Mouse (Mus musculus) myocyte (in vitro differentiated cells): ENCODE data around the gene Rhbdd1. TPM values are rescaled to one million over a fixed set of nuclear protein-coding genes. Genes with fewer than 3 reads are reported as not detected.

Experiments
- H3K27me3 ChIP-seq: one replicate; pipeline ENCODE4 v1.6.1; 2011; ENCODE audit not compliant: control insufficient read depth, insufficient read depth, insufficient read length
- H3K36me3 ChIP-seq: one replicate; pipeline ENCODE4 v1.6.1; 2011; ENCODE audit not compliant: control insufficient read depth, insufficient read depth
- H3K4me2 ChIP-seq: one replicate; pipeline ENCODE4 v1.6.1; 2011; ENCODE audit warnings: low read depth, control low read depth
- H3K4me3 ChIP-seq: one replicate; pipeline ENCODE4 v1.5.1; 2011; ENCODE audit warnings: mild to moderate bottlenecking, control low read depth, moderate library complexity
- H3K79me2 ChIP-seq: one replicate; pipeline ENCODE4 v1.6.1; 2011; ENCODE audit not compliant: control insufficient read depth, insufficient read depth
- H3ac ChIP-seq: one replicate; pipeline ENCODE4 v1.6.1; 2011; ENCODE audit not compliant: control insufficient read depth, insufficient read length
- CEBPB ChIP-seq: IDR thresholded peaks from 2 replicates; pipeline ENCODE4 v1.6.1; 2011; ENCODE audit warnings: mild to moderate bottlenecking, moderate library complexity; ENCODE audit not compliant: poor library complexity, insufficient read depth, severe bottlenecking
- E2F4 ChIP-seq: IDR thresholded peaks from one replicate; pipeline ENCODE4 v1.6.1; 2011; ENCODE audit warnings: mild to moderate bottlenecking, control low read depth, moderate library complexity; ENCODE audit not compliant: insufficient read depth
- MAX ChIP-seq: IDR thresholded peaks from one replicate; pipeline ENCODE4 v1.6.1; 2011; ENCODE audit warnings: low read depth, mild to moderate bottlenecking, control low read depth
- MYOD1 ChIP-seq, 3 experiments: IDR thresholded peaks; one replicate each; pipeline ENCODE4 v1.6.1; 2011; ENCODE audit warnings: control low read depth in 2 of 3, low read depth in 2 of 3, mild to moderate bottlenecking in 2 of 3, moderate library complexity in 1 of 3; ENCODE audit not compliant: insufficient read length in 2 of 3, control insufficient read depth in 1 of 3
- MYOG ChIP-seq, 3 experiments: IDR thresholded peaks; one replicate each; pipeline ENCODE4 v1.6.1; 2011; ENCODE audit warnings: control low read depth in 2 of 3, low read depth in 2 of 3, mild to moderate bottlenecking in 2 of 3; ENCODE audit not compliant: insufficient read length in 2 of 3, control insufficient read depth in 1 of 3, insufficient read depth in 1 of 3
- POLR2A ChIP-seq: IDR thresholded peaks from one replicate; pipeline ENCODE4 v1.6.1; 2011; ENCODE audit warnings: low read depth, mild to moderate bottlenecking, control low read depth, moderate library complexity; ENCODE audit not compliant: insufficient read length
- POLR2AphosphoS2 ChIP-seq: IDR thresholded peaks from one replicate; pipeline ENCODE4 v1.6.1; 2011; ENCODE audit warnings: low read depth, control low read depth; ENCODE audit not compliant: insufficient read length
- REST ChIP-seq: IDR thresholded peaks from one replicate; pipeline ENCODE4 v1.6.1; 2011; ENCODE audit warnings: mild to moderate bottlenecking, control low read depth, moderate library complexity; ENCODE audit not compliant: insufficient read depth, insufficient read length
- SRF ChIP-seq: IDR thresholded peaks from one replicate; pipeline ENCODE4 v1.6.1; 2011; ENCODE audit warnings: low read depth; ENCODE audit not compliant: control insufficient read depth, insufficient read length
- TCF12 ChIP-seq: IDR thresholded peaks from one replicate; pipeline ENCODE4 v1.6.1; 2011; ENCODE audit warnings: mild to moderate bottlenecking, control low read depth; ENCODE audit not compliant: poor library complexity, insufficient read depth, severe bottlenecking
- TCF3 ChIP-seq: IDR thresholded peaks from one replicate; pipeline ENCODE4 v1.6.1; 2011; ENCODE audit warnings: low read depth, control low read depth; ENCODE audit not compliant: insufficient read length
- USF1 ChIP-seq: IDR thresholded peaks from one replicate; pipeline ENCODE4 v1.6.1; 2011; ENCODE audit warnings: low read depth, mild to moderate bottlenecking, control low read depth, moderate library complexity
- polyA plus RNA-seq: library from polyadenylated mRNA; unstranded; fragments of >200 nt; fragmentation: generic; extraction: Trizol; gene quantifications from one replicate; pipeline ENCODE4 v1.2.1, GENCODE M21; 2012; ENCODE audit warnings: missing spikeins

Rhbdd1 gene
- polyA plus RNA-seq, 1 experiment: 43.3 TPM

- H3K36me3 ChIP-seq: no peaks in the 10 kb centered on the region
- no peaks in the 10 kb centered on the region for H3K27me3 ChIP-seq
- H3K4me3 ChIP-seq: peak overlapping the region; percentile 47
- peaks cover 42% of the 10 kb centered on the region for H3K79me2 ChIP-seq
- TF ChIP-seq MYOG (IDR thresholded peaks at IDR 0.05; ENCODE audit: control insufficient read depth in 1 of 3, insufficient read depth in 1 of 3, insufficient read length in 2 of 3, low read depth in 2 of 3) (peak in 2 of 3 experiments; percentile 29 to 87), MYOD1 (IDR thresholded peaks at IDR 0.05; ENCODE audit: control insufficient read depth in 1 of 3, insufficient read length in 2 of 3, low read depth in 2 of 3) (peak; percentile 71 to 92 (median 80)), CEBPB (peak; percentile 80), MAX (peak; percentile 45), TCF12 (peak; percentile 32), USF1 (no peak)
- H3K4me2 ChIP-seq: peak overlapping the region; percentile 63
- H3ac ChIP-seq: peak overlapping the region; percentile 27
These were observed 484 bp downstream of the Rhbdd1 start for GRCm38 (mm10) chr1:82316746-82317126.

GRCm38 (mm10) chr1:82320456-82320855, 4.2 kb downstream of the Rhbdd1 start:
- Histone ChIP-seq H3K27me3 (no peaks in the 10 kb centered on the region), H3K36me3 (no peaks in the 10 kb centered on the region), H3K4me2 (peak overlapping the region; percentile 52), H3K4me3 (no peak overlapping the region), H3K79me2 (peaks cover 79% of the 10 kb centered on the region), H3ac (no peak overlapping the region)
- TF ChIP-seq MYOG (IDR thresholded peaks at IDR 0.05; ENCODE audit: control insufficient read depth in 1 of 3, insufficient read depth in 1 of 3, insufficient read length in 2 of 3, low read depth in 2 of 3): peak in 2 of 3 experiments; percentile 80 to 94
- TF ChIP-seq MAX: no peak
- peak; percentile 97 for TF ChIP-seq TCF12
- TF ChIP-seq E2F4: no peak
- TF ChIP-seq POLR2A: no peak
- TF ChIP-seq TCF3: peak; percentile 77
- TF ChIP-seq REST: no peak
- no peak for TF ChIP-seq SRF
- TF ChIP-seq MYOD1 (IDR thresholded peaks at IDR 0.05; ENCODE audit: control insufficient read depth in 1 of 3, insufficient read length in 2 of 3, low read depth in 2 of 3): peak; percentile 78 to 95 (median 88)
- TF ChIP-seq USF1: no peak
- TF ChIP-seq POLR2AphosphoS2: no peak
- TF ChIP-seq CEBPB: peak; percentile 59; the same call in 1 of the 2 replicates

- TF ChIP-seq MYOD1 (IDR thresholded peaks at IDR 0.05; ENCODE audit: control insufficient read depth in 1 of 3, insufficient read length in 2 of 3, low read depth in 2 of 3) (peak in 1 of 3 experiments; percentile 76), TCF3 (peak; percentile 19), USF1 (no peak), SRF (no peak), E2F4 (no peak), POLR2AphosphoS2 (no peak), MYOG (IDR thresholded peaks at IDR 0.05; ENCODE audit: control insufficient read depth in 1 of 3, insufficient read depth in 1 of 3, insufficient read length in 2 of 3, low read depth in 2 of 3) (peak in 2 of 3 experiments; percentile 31 to 76), TCF12 (no peak)
- Histone ChIP-seq H3K4me2 (peak overlapping the region; percentile 52), H3K36me3 (no peaks in the 10 kb centered on the region), H3K27me3 (no peaks in the 10 kb centered on the region), H3ac (no peak overlapping the region), H3K79me2 (peaks cover 83% of the 10 kb centered on the region), H3K4me3 (no peak overlapping the region)
These were observed 4.6 kb downstream of the Rhbdd1 start for GRCm38 (mm10) chr1:82320864-82321263.

GRCm38 (mm10) chr1:82321441-82321840, 5.2 kb downstream of the Rhbdd1 start:
- no peak overlapping the region for H3ac ChIP-seq
- no peak overlapping the region for H3K4me3 ChIP-seq
- H3K27me3 ChIP-seq: no peaks in the 10 kb centered on the region
- H3K36me3 ChIP-seq: no peaks in the 10 kb centered on the region
- TF ChIP-seq MAX (no peak), REST (no peak), TCF12 (no peak), TCF3 (no peak), MYOG (IDR thresholded peaks at IDR 0.05; ENCODE audit: control insufficient read depth in 1 of 3, insufficient read depth in 1 of 3, insufficient read length in 2 of 3, low read depth in 2 of 3) (no peak), CEBPB (no peak), POLR2AphosphoS2 (no peak), POLR2A (no peak), SRF (no peak), USF1 (no peak), MYOD1 (IDR thresholded peaks at IDR 0.05; ENCODE audit: control insufficient read depth in 1 of 3, insufficient read length in 2 of 3, low read depth in 2 of 3) (no peak), E2F4 (no peak)
- peaks cover 88% of the 10 kb centered on the region for H3K79me2 ChIP-seq
- peak overlapping the region; percentile 52 for H3K4me2 ChIP-seq

- H3ac ChIP-seq: no peak overlapping the region
- H3K79me2 ChIP-seq: peaks cover 92% of the 10 kb centered on the region
- no peak overlapping the region for H3K4me2 ChIP-seq
- H3K4me3 ChIP-seq: no peak overlapping the region
- no peaks in the 10 kb centered on the region for H3K36me3 ChIP-seq
- TF ChIP-seq POLR2AphosphoS2: no peak
- no peak for TF ChIP-seq USF1
- no peak for TF ChIP-seq POLR2A
- no peak for TF ChIP-seq MYOD1 (IDR thresholded peaks at IDR 0.05; ENCODE audit: control insufficient read depth in 1 of 3, insufficient read length in 2 of 3, low read depth in 2 of 3)
- TF ChIP-seq REST: no peak
- no peak for TF ChIP-seq MAX
- TF ChIP-seq TCF3: no peak
- TF ChIP-seq E2F4: no peak
- TF ChIP-seq SRF: no peak
- no peak for TF ChIP-seq MYOG (IDR thresholded peaks at IDR 0.05; ENCODE audit: control insufficient read depth in 1 of 3, insufficient read depth in 1 of 3, insufficient read length in 2 of 3, low read depth in 2 of 3)
- TF ChIP-seq TCF12: no peak
- no peak for TF ChIP-seq CEBPB
- no peaks in the 10 kb centered on the region for H3K27me3 ChIP-seq
These were observed 8.0 kb downstream of the Rhbdd1 start for GRCm38 (mm10) chr1:82324131-82324785.
